Mouse (Mus musculus) ovary, postnatal 36 days (tissue): ENCODE data around the gene Utf1.

Source experiments
- DNase-seq: peaks from one replicate; pipeline ENCODE4 v3.0.0; 2022; ENCODE audit warnings: low spot score, mixed read lengths

Gene Utf1

DNA sequence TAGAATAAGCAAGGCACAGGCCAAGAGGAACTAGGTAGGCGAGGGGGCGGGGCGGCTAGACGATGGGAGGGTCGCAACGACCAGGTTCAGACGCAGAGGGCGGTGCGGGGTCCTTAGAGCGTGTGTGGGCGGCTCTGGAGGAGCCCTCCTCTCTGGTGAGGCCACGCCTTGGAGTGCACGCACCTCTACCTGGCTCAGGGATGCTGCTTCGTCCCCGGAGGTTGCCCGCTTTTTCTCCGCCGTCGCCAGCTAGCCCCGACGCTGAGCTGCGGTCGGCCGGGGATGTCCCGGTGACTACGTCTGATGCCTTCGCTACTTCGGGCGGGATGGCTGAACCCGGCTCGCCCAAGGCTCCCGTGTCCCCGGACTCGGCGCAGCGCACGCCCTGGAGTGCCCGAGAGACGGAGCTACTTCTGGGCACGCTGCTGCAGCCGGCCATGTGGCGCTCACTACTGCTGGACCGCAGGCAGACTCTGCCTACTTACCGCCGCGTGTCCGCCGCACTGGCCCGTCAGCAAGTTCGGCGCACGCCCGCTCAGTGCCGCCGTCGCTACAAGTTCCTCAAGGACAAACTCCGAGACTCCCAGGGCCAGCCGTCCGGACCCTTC is at the start of gene Utf1:
TSS of gene Utf1 (plus strand) at position 116 of the 608 bp plus-strand sequence.
- DNase-seq = peak; percentile 58

DNA sequence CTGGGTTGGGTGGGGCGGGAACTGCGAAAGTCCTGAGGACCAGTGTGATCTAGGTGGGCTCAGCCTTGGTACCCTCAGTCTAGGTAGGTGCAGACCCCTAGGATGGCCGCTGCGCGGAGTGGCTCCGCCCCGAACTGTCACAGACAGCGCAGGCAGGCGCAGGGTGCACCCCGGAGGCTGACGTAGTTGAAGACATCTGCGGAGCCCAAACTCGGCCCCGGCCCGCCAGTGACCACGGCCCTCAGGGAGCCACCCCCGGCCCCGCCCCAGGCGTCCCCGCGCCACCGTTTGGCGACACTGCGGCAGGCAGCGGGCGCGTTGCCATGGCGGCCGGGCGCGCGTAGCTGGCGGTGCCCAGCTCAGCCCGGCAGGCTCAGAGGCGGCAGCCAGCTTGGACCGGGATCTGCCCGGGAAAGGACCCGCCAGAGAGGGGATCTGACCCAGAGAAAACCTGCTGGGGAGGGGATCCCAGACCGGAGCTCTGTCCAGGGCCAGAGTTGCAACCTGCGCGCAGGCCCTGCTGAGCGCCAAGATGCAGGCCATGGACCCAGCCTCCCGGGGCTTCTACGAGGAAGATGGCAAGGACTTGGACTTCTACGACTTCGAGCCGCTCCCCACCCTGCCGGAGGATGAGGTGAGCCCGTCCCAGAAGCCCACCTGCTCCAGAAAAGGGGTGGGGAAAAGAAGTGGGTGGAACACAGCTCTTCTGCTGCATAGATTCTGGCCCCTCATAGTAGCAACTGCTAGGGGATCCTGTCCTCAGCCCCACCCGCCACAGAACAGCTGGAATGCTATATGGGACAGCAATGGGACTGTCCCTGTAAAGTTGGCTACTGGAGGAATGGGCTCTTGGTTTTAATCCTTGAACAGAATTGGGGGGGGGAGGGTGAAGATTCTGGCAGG is 48.7 kb upstream of the Utf1 start, which contains the start of gene Kndc1:
TSS of gene Kndc1 (plus strand) at position 42 of the 903 bp plus-strand sequence.
- DNase-seq = peak; percentile 51

DNA sequence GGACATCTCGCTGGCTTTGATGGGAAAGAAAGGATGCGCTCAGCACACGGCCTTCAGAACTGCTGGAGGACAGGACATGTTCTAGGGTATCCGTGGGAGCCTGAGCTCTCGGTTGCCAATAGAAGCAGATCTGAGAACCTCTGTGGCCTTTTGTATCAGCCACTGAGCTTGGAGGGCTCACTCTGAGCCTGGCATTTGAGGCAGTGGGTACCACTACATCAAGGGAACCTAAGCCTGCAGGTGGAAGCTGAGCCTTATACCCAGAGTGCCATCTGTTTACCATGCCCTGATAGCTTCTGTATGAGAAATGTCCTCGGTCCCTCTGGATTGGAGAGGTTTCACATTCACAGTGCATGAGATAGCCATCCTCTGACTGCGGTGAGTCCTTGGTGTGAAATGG is 47.3 kb upstream of the Utf1 start:
- DNase-seq = no peak

DNA sequence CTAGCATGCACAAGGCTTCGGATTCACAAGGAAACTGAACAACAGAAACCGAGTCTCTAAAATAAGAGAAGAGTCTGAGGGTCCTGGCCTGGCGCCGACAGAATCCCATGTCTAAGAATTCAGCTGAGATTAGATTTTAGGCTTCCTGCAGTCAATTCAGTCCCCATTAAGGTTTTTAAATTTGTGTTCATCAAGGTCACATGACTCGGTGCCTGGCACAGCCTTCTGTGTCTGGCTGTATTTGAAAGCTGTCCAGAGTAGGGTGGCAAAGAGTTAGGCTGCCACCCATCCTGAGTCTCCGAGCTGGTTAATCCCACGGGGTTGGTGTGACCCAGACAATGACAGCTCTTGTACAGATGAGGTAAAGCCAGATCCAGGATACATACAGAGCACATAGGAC is 46.8 kb upstream of the Utf1 start:
- DNase-seq = no peak

DNA sequence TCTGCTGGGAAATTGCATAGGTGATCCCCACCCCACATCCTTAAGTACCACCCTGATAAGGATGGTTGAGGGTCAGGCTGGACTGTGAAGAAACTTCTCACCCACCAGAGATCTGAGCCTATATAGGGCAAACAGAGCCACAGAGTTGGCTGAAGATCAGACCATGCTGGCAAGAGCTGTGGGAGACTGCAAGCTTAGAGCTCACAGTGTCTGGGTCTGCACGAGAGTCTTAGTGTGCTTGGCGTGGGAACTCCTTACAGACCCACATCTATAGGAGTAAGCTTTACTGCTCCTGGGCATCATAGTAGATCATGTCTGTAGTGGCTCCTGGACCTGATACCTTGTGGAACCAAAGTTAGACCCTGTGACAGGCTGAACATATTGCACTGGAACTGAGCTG is 45.0 kb upstream of the Utf1 start:
- no peak for DNase-seq

DNA sequence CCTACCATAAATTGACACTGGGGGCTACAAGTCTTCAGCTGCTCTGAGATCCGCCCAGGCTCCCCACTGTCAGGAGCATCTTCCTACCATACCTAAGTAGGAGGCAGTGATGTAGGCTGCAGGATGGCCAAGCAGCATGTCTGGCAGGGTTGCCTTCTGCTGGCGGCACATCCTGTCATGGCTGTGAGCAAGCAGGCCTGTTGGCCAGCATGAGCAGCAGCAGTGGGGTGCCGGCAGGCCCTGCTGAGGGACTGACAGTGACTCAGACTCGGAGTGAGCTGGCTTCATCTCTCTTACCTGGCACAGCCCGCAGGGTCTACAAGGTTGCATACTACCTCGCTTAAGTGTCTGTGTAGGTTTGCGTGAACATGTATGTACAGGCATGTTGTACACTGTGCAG is 44.1 kb upstream of the Utf1 start:
- no peak for DNase-seq

DNA sequence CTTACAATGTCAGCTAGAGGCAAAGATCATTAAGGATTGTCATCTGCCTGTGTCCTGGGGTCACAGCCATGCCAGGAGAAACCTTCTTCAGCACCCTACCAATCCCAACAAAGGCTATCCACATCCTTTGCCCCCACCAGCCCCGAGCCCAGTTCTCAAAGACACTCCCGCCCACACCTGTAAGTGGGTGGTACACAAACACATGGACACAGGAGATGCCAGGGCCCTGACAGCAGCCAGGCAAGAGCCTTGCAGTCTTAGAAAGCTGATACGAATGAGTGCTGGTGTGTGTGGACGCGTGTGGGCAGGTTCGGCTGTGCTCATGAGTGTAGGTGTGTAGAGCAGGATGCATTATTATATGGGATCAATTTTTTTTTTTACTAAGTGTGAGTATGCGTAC is 43.1 kb upstream of the Utf1 start:
- DNase-seq = no peak

DNA sequence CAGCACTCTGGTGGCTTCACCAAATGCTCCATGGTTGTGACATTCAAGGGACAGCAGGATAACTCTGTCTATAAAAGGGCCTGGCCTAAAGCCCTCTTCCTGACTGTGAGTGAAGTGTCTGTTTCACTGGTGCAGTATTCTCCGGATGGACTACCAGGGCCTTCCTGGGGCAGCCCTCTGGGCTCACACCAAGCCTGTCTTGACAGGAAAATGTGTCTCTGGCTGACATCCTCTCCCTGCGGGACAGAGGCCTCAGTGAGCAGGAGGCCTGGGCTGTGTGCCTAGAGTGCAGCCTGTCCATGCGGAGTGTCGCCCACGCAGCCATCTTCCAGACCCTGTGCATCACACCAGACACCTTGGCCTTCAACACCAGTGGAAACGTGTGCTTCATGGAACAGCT is 42.7 kb upstream of the Utf1 start:
- DNase-seq = no peak

DNA sequence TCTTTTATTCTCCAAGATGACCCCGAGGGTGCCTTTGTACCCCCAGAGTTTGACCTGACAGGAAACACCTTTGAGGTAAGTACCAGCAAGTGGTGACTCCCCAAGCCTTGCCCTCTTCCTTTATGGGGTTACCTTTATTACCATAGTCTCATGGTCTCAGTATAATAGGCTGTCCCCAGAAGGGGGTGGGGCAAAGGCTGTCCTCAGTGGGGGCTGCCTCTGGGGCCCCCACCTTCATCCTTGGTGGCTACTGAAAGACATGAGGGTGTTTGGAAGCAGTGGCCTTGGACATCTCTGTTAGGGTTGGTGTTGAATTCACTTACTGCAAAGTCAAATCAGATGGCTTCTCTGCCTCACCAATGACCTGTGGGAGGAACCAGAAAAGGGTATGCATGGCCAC is 41.6 kb upstream of the Utf1 start:
- no peak for DNase-seq

DNA sequence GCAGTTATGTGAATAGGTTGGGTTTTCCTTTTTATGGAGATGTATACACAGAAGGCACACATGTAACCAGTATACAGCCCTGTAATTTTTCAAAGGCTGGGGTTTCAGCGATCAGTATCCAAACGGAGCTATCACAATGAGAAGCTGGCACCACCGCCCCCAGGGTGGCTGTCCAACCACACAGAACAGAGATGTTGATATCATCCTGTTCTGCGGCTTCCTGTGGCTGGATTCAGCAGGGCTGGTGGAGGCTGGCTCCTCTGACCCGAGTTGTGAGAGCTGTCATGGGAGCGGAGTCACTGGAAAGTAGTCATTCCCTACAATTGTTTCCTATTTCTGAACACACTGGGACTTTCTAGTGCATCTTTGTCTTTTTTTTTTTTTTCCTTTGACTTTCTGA is 38.3 kb upstream of the Utf1 start:
- DNase-seq = no peak

DNA sequence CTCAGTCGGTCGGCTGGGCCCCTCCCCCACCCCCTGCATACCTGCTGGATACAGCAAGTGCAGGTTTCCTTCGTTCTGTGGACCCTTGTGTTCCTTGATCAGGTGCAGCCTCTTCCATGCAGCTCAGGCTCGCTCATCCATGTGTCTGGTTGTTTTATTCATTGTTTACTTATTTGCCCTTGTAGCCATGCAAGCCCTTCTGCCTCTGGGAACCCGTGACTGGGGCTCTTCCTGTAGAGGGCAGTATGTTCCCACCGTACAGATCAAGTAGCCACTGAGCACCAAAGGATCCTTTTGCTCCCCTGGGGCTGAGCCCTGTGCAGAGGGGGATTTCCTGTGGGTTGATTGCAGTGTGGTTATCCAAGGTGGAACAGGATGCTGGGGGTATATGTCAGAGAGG is 37.9 kb upstream of the Utf1 start:
- peak; percentile 50 for DNase-seq

DNA sequence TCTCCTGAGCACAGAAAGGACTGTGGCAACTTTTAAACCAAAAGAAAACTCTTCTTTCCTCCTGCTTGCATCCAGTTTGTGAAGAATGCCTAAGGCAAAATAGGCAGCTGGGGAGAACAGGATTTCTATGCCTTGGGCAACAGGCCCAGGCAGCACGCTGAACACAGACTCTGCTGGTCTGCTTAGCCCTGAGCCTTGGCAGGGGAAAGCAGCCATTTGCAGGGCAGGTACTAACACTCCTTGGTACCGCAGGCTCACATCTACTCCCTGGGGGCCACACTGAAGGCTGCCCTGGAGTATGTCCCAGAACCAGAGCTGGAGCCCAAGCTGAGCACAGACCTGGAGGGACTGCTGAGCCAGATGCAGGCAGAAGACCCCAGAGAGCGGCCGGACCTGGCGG is 35.4 kb upstream of the Utf1 start:
- no peak for DNase-seq

DNA sequence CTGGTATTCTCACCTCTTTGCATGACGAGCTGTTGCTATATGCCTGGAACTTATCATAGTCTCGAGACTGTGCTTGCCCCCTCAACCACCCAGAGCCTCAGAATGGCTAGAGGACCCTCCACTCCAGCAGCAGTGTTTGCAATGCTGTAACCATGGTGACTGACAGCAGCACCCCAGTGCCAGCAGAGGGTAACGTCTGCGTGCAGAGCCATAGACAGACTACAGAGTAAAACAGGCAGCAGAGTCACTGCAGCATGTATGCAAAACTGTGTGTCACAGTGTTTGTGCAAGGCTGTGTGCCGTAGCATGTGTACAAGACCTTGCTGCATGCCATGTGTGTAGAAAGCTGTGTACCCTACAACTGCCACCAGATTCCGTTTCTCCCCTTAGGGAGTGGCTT is 34.1 kb upstream of the Utf1 start:
- no peak for DNase-seq

DNA sequence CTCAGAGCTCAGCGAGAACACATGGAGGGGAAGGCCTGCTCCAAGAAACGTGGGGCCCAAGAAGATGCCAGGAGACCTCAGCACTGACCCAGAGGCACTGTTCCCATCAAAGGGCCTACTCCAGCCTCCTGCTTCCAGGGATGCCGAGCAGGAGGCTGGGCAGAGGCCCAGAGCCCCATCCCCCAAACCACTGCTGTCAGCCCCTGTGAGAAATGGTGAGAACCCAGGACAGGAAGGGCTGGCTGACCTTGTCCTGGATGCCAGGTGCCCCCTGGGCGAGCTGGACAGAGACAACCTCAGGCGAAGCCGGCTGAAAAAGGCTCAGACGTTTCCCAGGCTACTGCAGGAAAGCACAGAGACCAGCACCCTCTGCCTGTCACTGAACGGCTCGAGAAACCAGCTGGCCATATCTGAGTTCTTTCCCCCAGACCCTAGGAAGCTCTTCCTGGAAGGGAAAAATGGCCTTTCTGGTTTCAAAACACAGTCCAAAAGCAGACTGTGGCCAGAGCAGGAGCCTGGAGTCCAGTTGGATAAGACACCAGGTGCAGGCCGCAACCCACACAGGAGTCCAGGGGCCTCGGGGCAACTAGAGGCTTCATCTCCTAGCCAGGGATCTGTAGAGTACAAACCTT is 33.3 kb upstream of the Utf1 start:
- no peak for DNase-seq

DNA sequence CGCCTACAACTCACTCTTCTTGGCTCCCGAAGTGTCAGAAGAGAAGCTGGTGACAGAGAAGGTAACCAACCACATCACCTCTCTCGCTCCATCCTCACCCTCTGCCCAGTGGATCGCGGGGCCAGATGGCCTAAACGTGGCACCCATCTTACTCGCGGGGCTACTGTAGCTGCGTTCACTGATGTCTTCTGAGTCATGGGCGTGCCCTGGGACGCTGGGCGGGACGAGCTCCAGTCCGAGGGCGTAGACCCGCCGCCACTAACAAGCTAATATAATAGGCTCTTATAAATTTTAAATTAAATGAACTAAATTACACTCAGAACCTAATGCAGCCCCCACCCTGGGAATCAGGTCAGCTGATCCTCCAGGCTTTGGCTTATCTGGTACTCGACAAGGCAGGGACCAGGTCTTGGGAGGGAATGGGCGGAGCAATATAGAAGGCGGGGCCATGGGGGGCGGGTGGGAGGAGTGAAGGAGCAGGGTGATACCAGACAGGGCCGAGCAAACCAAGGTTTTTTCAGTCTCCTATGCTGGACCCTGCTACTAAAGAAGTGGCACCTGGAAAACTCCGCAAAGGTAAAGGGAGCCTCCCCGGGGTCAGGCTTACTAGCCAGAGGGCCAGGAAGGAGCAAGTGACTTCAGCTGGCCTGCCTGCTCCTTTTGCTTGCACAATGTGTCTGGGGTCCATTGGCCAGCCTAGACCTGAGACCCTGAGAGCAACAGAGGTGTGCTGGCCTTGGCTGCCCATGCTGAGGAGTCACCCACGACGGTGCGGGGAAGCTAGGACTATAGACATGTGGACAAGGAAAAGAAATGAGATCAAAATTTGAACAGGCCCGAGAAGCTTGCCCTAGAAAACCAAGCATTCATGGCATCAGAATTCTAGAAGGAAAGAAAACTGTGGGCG is 29.2 kb upstream of the Utf1 start:
- DNase-seq = no peak

DNA sequence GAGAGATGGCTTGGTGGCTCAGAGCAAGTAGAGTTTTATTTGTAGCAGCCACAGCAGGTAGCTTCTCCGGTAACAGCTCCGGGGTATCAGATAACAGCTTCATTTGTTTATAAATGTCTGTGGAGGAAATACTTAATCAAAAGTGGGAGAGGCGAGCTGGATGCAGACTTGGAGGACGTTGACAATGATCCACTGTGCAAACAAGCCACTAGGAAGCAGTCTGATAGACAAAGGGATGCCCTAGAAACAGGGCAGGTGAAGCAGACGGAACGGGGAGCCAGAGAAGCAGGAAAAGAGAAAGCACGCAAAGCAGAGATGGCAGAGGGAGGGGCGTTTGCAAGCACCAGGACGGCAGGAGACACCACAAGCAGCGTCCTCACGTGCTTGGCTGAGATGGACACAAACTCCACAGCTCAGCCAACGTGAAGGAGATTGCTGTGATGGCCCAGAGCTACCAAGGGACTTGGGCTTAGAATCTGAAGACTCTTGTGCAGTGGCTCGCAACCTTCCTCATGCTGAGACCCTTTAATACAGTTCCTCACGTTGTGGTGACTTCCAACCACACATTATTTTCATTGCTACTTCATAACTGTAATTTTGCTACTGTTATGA is 27.8 kb upstream of the Utf1 start:
- no peak for DNase-seq

DNA sequence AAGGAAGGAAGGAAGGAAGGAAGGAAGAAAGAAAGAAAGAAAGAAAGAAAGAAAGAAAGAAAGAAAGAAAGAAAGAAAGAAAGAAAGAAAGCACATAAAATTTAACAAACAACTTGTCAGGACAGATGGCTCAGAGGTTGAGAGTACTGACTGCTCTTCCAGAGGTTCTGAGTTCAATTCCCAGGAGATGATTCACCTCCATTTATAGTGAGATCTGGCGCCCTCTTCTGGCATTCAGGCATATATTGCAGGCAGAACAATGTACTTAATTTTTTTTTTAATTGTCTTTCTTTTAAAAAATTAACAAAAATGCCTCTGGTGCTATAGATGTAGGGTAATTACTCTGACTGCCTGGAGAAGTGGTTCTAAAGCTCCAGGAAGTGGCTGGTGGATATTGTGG is 27.2 kb upstream of the Utf1 start:
- no peak for DNase-seq

DNA sequence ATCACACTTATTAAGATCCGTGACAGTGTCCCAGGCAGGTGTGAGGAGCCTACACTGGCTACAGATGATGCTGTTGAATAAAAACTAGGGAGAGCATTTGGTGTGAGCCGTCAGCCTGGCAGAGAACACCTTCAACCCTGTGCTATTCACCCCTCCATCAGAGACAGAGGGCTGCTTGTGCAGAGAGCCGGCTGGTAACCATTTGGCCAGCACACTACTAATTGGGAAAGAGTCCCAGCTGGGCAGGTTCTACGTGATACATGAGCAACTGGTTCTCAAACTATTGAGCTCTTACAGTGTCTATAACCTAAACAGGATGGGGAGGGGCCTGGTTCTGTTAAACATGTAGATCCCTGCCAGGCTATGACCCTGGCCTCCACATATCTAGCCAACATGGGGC is 25.3 kb upstream of the Utf1 start:
- no peak for DNase-seq

DNA sequence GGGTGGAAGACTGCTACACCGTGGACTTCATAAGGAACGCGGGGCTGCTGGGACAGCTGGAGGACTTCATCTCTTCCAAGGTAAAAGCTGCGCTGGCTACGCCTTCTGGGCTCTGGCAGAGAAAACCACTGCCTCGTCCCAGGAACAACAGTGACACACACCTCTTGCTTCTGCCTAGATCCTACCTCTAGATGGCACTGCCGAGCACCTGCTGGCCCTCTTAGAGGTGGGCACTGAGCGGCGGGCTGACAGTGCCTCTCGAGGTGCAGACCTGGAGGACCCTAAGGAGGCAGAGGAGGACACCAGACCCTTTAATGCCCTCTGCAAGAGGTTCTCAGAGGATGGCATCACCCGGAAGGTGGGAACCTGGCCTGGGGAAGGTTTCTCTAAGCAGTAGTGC is 12.9 kb upstream of the Utf1 start:
- DNase-seq = peak; percentile 51

DNA sequence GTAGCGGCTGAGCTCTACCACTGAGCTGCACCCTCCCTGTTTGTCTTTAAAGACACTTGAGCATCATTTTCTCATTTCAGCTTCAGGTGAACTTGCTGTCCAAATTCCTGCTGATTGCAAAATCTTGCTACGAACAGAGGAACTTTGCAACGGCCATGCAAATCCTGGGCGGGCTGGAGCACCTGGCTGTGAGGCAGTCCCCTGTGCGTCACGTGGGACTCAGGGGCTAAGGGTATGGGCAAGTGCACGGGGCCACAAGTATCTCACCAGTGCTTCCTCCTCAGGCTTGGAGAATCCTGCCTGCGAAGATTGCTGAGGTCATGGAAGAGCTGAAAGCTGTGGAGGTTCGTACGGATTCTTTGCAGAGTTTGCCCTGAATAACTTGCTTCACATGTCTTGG is 6.9 kb upstream of the Utf1 start:
- no peak for DNase-seq

DNA sequence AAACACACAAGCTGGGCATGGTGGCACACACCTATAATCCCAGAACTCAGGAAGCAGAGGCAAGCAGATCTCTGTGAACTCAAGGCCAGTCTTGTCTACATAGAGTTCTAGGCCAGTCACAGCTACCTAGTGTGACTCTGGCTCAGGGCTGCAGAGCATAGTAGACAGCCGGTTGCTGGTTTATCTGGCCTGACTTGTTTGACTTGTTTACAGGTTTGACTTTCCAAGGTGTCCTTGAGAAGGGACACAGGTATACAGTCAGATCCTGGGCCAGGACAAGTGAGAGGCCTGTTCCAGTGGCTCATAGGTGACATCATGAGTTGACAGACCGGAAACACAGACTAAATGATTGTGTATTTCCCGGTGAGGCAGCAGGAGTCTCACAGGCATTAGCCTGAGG is 6.5 kb upstream of the Utf1 start:
- no peak for DNase-seq

DNA sequence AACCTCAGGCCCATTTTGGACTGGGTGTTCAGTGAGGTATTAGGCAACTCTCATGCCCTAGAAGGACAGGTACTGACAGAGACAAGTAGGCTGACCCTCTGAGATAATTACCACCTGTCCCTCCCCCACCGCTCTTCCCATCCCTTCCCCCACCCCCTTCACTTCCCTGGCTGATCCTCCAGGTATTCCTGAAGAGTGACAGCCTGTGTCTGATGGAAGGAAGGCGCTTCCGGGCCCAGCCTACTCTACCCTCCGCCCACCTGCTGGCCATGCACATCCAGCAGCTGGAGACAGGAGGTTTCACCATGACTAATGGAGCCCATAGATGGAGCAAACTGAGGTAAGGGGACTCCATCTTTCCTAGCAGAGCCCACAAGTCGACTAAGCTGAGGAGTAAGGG is 5.8 kb upstream of the Utf1 start:
- no peak for DNase-seq
